Mouse (Mus musculus) ovary, postnatal 10 days (tissue): ENCODE results near the gene Zfp36.

Experiments
- DNase-seq: peaks from one replicate; pipeline ENCODE4 v3.0.0; 2022; ENCODE audit warnings: low spot score

Gene Zfp36

GRCm38 (mm10) chr7:28384162-28384561 lies 4.1 kb upstream of the Zfp36 start:
- no peak for DNase-seq

- DNase-seq: no peak
Measured at GRCm38 (mm10) chr7:28383606-28384005, 3.6 kb upstream of the Zfp36 start.

DNA sequence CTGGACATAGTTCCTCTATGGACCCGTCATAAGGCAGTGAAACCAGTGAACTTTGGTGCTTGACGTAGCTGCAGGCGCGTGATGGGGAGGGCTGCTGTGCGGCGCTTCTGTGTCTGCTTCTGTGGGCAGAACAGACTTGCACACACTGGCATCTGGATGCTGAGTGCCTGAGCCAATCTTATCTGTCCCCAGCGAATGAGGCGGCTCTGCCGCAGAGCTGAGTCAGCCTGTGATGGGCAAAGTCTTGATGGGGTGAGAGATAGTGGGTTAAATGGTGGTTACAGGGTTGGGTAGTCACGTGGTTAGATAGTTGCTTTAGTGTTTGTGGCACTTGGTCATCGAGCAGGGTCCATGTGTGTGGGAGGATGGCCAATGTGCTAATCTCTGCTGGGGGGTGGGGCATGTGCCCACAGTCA lies 2.9 kb upstream of the Zfp36 start:
- DNase-seq: no peak

- no peak for DNase-seq
Measured at GRCm38 (mm10) chr7:28382347-28382951, 2.4 kb upstream of the Zfp36 start.

- DNase-seq: peak; percentile 72
Measured at GRCm38 (mm10) chr7:28381938-28382337, 1.9 kb upstream of the Zfp36 start.

DNA sequence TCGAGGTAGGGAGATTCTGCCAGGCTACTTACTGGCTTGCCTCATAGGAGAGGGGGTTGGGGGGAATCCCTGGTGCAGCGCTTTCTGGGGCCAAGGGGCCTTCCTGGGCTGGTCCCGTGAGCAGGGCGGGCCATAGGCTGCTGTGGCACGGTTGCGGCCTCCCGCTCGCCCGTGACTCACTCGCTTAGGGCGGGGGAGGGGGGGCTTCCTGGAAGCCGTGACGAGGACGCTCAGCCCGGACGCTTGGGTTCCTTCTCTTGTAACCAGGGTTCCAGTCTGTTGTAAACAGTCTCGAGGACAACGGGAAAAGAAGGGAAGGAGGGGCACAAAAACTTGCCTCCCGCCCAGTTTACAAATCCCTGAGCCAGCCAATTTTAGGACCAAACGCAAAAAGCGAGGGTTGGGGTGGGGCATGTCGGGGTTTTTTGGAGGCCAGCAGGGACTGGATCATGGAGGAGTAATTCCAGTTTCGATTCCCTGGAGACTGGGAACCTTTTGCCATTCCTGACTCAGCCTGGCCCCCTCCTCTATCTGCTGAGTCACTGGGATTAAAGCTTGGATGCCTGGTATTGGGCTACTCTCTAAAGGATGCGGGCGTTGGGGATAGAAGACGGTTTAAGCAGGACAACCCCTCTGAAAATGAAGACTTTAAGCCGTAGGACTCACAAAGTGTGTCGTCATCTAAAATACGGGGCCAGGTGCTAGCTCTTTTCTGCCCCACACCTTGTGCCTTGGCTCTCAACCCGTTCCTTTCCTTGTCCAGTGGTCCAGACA lies 1.2 kb upstream of the Zfp36 start:
- no peak for DNase-seq

GRCm38 (mm10) chr7:28378769-28379651 lies 1.0 kb downstream of the Zfp36 start:
- peak; percentile 93 for DNase-seq

GRCm38 (mm10) chr7:28378066-28378690 lies 1.9 kb downstream of the Zfp36 start:
- no peak for DNase-seq

- DNase-seq: no peak
Measured at GRCm38 (mm10) chr7:28377190-28378065, 2.6 kb downstream of the Zfp36 start.

- DNase-seq: no peak
Measured at GRCm38 (mm10) chr7:28376011-28376771, 3.9 kb downstream of the Zfp36 start.

DNA sequence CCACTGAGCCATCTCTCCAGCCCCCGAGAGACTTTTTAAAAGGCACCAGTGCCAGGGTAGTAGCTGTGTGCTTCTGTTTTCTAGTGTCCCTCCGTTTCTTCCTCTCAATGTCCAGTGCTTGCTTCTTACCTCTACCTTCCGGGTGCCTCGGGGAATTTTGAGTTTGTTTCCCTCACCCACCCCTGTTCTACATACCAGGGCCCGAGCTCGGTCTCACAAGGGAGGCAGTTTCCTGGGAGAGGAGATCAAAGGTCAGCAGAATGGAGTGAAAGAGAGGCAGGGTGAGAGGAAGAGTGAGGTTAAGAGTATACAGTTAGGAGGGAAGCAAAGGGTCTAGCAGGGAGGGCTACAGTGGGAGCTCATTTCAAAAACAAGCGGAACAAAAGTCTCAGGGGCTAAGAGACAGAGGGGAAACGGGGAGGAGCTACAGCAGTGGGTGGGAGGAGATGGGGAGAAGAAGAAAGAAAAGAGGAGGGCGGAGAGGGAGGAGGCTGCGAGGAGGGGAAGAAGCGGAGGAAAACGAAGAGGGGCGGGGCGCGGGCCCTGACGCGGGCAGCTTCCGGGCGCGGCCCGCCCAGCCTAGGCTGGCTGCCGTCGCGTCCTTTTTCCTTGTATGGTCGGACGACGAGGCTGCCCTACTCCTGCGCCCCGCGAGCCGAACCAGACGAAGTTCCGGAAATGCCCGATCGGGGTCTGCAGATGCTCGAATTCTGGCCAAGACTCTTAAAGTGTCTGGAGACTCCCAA lies 4.7 kb downstream of the Zfp36 start:
- peak; percentile 72 for DNase-seq

DNA sequence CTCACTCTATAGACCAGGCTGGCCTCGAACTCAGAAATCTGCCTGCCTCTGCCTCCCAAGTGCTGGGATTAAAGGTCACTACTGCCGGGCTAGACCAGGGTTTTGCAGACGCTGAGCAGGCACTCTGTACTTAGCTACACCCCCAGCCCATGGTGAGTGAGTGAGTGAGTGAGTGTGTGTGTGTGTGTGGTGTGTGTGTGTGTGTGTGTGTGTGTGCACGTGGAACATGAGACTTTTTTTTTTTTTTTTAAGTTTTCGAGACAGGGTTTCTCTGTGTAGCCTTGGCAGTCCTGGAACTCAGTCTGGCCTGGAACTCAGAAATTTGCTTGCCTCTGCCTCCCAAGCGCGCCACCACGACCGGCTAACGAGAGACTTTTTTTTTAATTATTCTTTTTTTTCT lies 5.4 kb downstream of the Zfp36 start:
- DNase-seq: no peak

GRCm38 (mm10) chr7:28373891-28374495 lies 6.1 kb downstream of the Zfp36 start:
- no peak for DNase-seq

- no peak for DNase-seq
Measured at GRCm38 (mm10) chr7:28373131-28373581, 6.9 kb downstream of the Zfp36 start.

GRCm38 (mm10) chr7:28372251-28373108 lies 7.6 kb downstream of the Zfp36 start, which contains the start of gene Plekhg2:
Gene Plekhg2 (minus strand): TSS chr7:28372599.
- DNase-seq: peak; percentile 99

DNA sequence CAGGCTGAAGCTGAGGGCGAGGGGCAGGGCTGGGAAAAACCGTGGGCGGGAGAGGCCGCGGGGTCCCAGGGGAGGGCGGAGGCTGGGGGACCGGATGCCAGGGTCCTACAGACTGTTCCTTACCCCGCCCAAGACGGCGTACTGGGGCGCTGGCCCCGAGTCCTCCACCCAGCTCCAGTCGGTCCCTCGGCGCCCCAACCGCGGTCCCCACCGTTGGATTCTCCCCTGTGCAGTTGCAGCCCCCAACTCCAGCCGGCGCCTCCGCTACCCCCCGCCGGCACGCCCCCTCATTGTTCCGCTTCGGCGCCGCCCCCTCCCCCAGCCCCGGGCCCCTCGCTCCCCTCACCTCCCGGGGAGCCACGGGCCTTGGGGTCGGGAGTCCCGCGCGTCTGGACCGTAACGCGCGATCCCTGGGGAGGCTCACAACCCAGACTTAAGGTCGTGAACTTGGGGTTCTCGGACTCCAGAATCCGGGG lies 8.5 kb downstream of the Zfp36 start:
- DNase-seq: peak; percentile 42

DNA sequence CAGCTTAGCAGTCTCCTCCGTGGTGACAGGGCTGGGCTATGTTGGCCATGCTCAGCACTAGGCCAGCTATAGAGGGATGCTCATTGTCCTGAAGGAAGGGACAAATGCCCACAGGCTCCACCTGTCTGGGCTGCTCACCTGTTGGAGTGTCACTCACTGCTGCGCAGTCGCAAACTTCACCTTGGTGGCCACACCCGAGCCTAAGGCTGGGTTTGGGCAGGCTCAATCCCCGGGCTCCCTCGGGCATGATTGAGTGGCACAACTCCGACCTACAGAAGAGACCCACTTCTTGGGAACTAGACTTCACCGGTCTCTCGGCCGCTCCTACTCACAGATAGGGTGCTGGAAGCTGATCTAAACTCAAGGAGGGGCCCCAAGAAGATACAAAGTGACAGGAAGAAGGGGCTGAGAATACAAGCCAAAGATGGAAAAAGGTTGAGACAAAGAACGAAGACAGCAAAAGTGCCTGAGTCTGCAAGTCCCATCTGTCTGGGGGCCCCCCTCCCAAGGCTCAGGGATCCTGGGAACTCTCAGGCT lies 9.0 kb downstream of the Zfp36 start:
- no peak for DNase-seq

- DNase-seq: no peak
Measured at GRCm38 (mm10) chr7:28370051-28370450, 10.0 kb downstream of the Zfp36 start.
